Mouse (Mus musculus) liver, embryonic 14.5 days (tissue): Measurements from ENCODE around the gene Bbs9. TPM values are rescaled to one million over a fixed set of nuclear protein-coding genes. Genes with fewer than 3 reads are reported as not detected.

ENCODE experiments used
- ATAC-seq: fragments of 200-750 bp; cut with Nextera tagmentation; 2 replicates; pipeline ENCODE4 v1.8.0; 2017; ENCODE audit warnings: moderate number of reproducible peaks, mild to moderate bottlenecking, moderate library complexity; ENCODE audit not compliant: insufficient read depth
- DNase-seq, 3 experiments: peaks; one replicate each; pipeline ENCODE4 v3.0.0-alpha.2; 2012 to 2013; ENCODE audit warnings: low read depth in 3 of 3, low spot score in 3 of 3
- H3K27ac ChIP-seq: fragments of 300-500 bp; sonication (generic); 2 replicates; pipeline ENCODE4 v1.5.1; 2014; ENCODE audit warnings: moderate library complexity, mild to moderate bottlenecking, control low read depth, inconsistent platforms
- H3K27me3 ChIP-seq: fragments of 300-500 bp; sonication (generic); 2 replicates; pipeline ENCODE4 v1.6.1; 2014; ENCODE audit warnings: mild to moderate bottlenecking, low read length, moderate library complexity; ENCODE audit not compliant: control insufficient read depth, insufficient read depth
- H3K36me3 ChIP-seq: fragments of 300-500 bp; sonication (generic); replicated peaks from 2 replicates; pipeline ENCODE4 v1.6.1; 2014; ENCODE audit warnings: low read depth; ENCODE audit not compliant: control insufficient read depth, insufficient read depth
- H3K4me1 ChIP-seq, 2 experiments: fragments of 200-500 bp in 1 of 2; fragments of 300-500 bp in 1 of 2; sonication (generic) in 1 of 2; replicated peaks; 2 replicates each; pipeline ENCODE4 v1.6.1; 2012 to 2014; ENCODE audit warnings: antibody characterized with exemption in 1 of 2, inconsistent platforms in 1 of 2, low read length in 1 of 2; ENCODE audit not compliant: control insufficient read depth in 2 of 2, insufficient read depth in 2 of 2
- H3K4me2 ChIP-seq: fragments of 300-500 bp; sonication (generic); 2 replicates; pipeline ENCODE4 v1.6.1; 2014; ENCODE audit warnings: low read depth, mild to moderate bottlenecking, control low read depth, moderate library complexity
- H3K4me3 ChIP-seq, 2 experiments: fragments of 200-500 bp in 1 of 2; fragments of 300-500 bp in 1 of 2; sonication (generic) in 1 of 2; 2 replicates each; pipeline ENCODE4 v1.5.1; 2012 to 2014; ENCODE audit warnings: low read depth in 2 of 2, low read length in 2 of 2, mild to moderate bottlenecking in 2 of 2, control low read depth in 1 of 2, inconsistent platforms in 1 of 2, moderate library complexity in 1 of 2; ENCODE audit not compliant: insufficient read depth in 1 of 2
- H3K9ac ChIP-seq: fragments of 300-500 bp; sonication (generic); replicated peaks from 2 replicates; pipeline ENCODE4 v1.6.1; 2014; ENCODE audit warnings: mild to moderate bottlenecking, control low read depth, moderate library complexity
- H3K9me3 ChIP-seq: fragments of 300-500 bp; sonication (generic); 2 replicates; pipeline ENCODE4 v1.6.1; 2016; ENCODE audit warnings: low read length, mixed read lengths; ENCODE audit not compliant: control insufficient read depth
- CTCF ChIP-seq: IDR thresholded peaks from 2 replicates; pipeline ENCODE4 v1.5.1; 2016; ENCODE audit warnings: antibody characterized with exemption, low read depth, control low read depth
- EP300 ChIP-seq: IDR thresholded peaks from 2 replicates; pipeline ENCODE4 v1.6.1; 2016; ENCODE audit warnings: antibody characterized with exemption, low read depth
- WGBS: fragments of 180-500 bp; shearing (Covaris S2); extraction: QIAGEN DNeasy Blood & Tissue Kit; methylation state at CpG from one replicate; pipeline ENCODE4 v1.1.7; 2014; ENCODE audit not compliant: insufficient replicate concordance; 5-methylcytosine and 5-hydroxymethylcytosine counted together
- polyA plus RNA-seq, 2 experiments: library from polyadenylated mRNA; depleted of rRNA in 1 of 2; stranded (reverse) in 1 of 2; unstranded in 1 of 2; fragments of >200 nt; fragmentation: Nextera tagmentation in 1 of 2; extraction: Ambion mirVana in 1 of 2; gene quantifications; 2 replicates each; pipeline versions ENCODE4 v1.2.1 to v1.2.3; 2012 to 2014

Gene Bbs9
- polyA plus RNA-seq, 2 experiments: 2.2 to 2.3 TPM

DNA sequence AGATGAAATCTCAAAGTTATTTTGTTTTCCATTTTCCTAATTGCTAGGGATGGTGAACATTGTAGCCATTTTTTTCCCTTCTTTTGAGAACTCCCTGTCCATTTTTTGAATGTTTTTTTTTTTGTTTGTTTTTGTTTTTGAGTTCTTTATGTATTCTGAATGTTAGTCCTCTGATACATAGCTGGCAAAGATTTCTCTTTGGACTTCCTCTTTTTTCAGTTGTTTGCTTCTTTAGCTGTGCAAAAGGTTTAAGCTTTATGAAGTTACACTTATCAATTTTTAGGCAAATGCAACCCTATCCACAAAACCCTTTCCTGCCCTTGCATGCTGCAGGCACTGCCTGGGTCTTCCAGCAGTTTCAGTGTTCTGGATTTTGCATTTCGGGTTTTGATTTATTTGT is 143.7 kb downstream of the Bbs9 start:
- H3K36me3 ChIP-seq: no peaks in the 10 kb centered on the region
- H3K4me1 ChIP-seq: no peaks in the 10 kb centered on the region
- H3K27ac ChIP-seq: no peak overlapping the region
- H3K9me3 ChIP-seq: no peaks in the 10 kb centered on the region
- WGBS: 49% methylated on average over 1 of the region's 1 CpGs
- H3K4me3 ChIP-seq: no peak overlapping the region
- H3K9ac ChIP-seq: no peak overlapping the region
- H3K4me2 ChIP-seq: no peak overlapping the region
- ATAC-seq: no peak
- DNase-seq: no peak
- TF ChIP-seq CTCF (no peak), EP300 (no peak)
- no peaks in the 10 kb centered on the region for H3K27me3 ChIP-seq

DNA sequence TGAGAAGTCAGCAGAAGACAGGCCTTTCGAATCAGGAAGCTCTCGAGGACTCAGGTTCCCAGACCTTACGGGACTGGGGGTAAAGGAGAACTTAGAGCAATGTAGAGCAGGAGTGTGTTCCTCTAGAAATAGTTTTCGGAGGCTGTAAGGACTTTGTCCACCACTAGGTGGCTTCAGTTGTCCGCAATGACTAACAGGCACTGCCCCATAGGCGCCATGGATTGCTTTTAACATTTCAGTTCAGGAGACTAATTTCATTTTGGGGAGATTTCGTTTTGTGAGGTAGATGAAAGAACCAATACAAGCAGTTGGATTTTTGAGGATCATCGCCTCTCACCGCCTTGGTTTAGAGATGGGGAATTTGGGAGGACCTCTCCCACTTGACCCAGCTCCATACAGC is 149.5 kb downstream of the Bbs9 start:
- Histone ChIP-seq H3K36me3 (no peaks in the 10 kb centered on the region), H3K27ac (no peak overlapping the region), H3K27me3 (no peaks in the 10 kb centered on the region), H3K4me2 (no peak overlapping the region), H3K4me3 (no peak overlapping the region), H3K4me1 (no peaks in the 10 kb centered on the region), H3K9ac (no peak overlapping the region), H3K9me3 (no peaks in the 10 kb centered on the region)
- WGBS: 31% methylated on average over 9 of the region's 9 CpGs
- DNase-seq: peak in 2 of 3 experiments; percentile 13 to 17
- no peak for ATAC-seq
- no peak for TF ChIP-seq EP300
- peak; percentile 75 for TF ChIP-seq CTCF

GRCm38 (mm10) chr9:22626014-22626413 is 150.5 kb downstream of the Bbs9 start:
- WGBS: 71% methylated on average over 3 of the region's 3 CpGs
- DNase-seq (no peak), ATAC-seq (no peak)
- Histone ChIP-seq H3K27ac (no peak overlapping the region), H3K4me1 (no peaks in the 10 kb centered on the region), H3K4me3 (no peak overlapping the region), H3K9ac (no peak overlapping the region), H3K9me3 (no peaks in the 10 kb centered on the region), H3K27me3 (no peaks in the 10 kb centered on the region), H3K4me2 (no peak overlapping the region), H3K36me3 (no peaks in the 10 kb centered on the region)
- TF ChIP-seq CTCF: no peak
- TF ChIP-seq EP300: no peak

DNA sequence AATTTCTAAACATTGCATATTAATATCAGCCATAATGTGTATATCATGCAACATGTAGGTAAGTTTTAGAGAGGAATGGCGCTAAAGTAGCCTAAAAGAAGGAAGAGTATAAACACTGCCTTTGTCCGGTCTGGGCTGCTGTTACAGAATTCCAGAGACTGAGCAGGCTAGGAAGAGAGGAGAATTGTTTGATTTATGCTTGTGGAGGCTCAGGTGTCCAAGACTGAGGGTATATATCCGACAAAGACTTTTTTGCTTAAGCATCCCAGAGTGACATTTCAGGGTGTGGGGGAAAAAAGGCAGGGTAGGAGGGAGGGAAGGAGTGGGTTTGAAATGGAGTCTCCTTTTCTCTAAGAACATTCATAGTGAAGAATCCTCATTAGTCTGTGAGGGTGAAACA is 152.4 kb downstream of the Bbs9 start:
- H3K4me1 ChIP-seq: peaks cover 0 to 10% of the 10 kb centered on the region in 2 experiments; a peak in 3 of 4 replicates
- ATAC-seq: no peak
- no peaks in the 10 kb centered on the region for H3K27me3 ChIP-seq
- no peak overlapping the region for H3K9ac ChIP-seq
- H3K27ac ChIP-seq: no peak overlapping the region
- H3K36me3 ChIP-seq: no peaks in the 10 kb centered on the region
- H3K4me3 ChIP-seq: no peak overlapping the region
- 61% methylated on average over 3 of the region's 3 CpGs for WGBS
- no peak for TF ChIP-seq EP300
- no peak for TF ChIP-seq CTCF
- no peak for DNase-seq
- no peak overlapping the region for H3K4me2 ChIP-seq
- H3K9me3 ChIP-seq: no peaks in the 10 kb centered on the region

- H3K36me3 ChIP-seq: no peaks in the 10 kb centered on the region
- peaks cover 4 to 15% of the 10 kb centered on the region in 2 experiments for H3K4me1 ChIP-seq
- H3K9me3 ChIP-seq: no peaks in the 10 kb centered on the region
- no peak overlapping the region for H3K4me3 ChIP-seq
- no peak overlapping the region for H3K9ac ChIP-seq
- ATAC-seq: peak; percentile 76
- DNase-seq: peak; percentile 15 to 36 (median 30)
- TF ChIP-seq CTCF: no peak
- TF ChIP-seq EP300: no peak
- no peaks in the 10 kb centered on the region for H3K27me3 ChIP-seq
- H3K4me2 ChIP-seq: peak overlapping the region; percentile 20
- 48% methylated on average over 9 of the region's 9 CpGs for WGBS
- H3K27ac ChIP-seq: no peak overlapping the region
Measured at GRCm38 (mm10) chr9:22632800-22633485, 157.4 kb downstream of the Bbs9 start.
